Mouse (Mus musculus) cortical plate, adult 2 months (tissue): ENCODE results near the gene Grsf1. TPM values are rescaled to one million over a fixed set of nuclear protein-coding genes. Genes with fewer than 3 reads are reported as not detected.
A peak's percentile ranks its signal among the peaks of the same experiment; 100 is the strongest.

Source experiments
- H3K27ac ChIP-seq: fragments of 200-500 bp; 2 replicates; pipeline ENCODE4 v1.5.1; 2012; ENCODE audit warnings: low read length, control low read depth, inconsistent platforms; ENCODE audit not compliant: insufficient read depth
- H3K4me1 ChIP-seq: fragments of 200-500 bp; 2 replicates; pipeline ENCODE4 v1.6.1; 2011; ENCODE audit warnings: low read length; ENCODE audit not compliant: control insufficient read depth, insufficient read depth
- H3K4me3 ChIP-seq: fragments of 200-500 bp; 2 replicates; pipeline ENCODE4 v1.5.1; 2011; ENCODE audit warnings: mild to moderate bottlenecking, low read length, control low read depth; ENCODE audit not compliant: insufficient read depth
- CTCF ChIP-seq: fragments of 200-500 bp; IDR thresholded peaks from 2 replicates; pipeline ENCODE4 v1.5.1; 2011; ENCODE audit warnings: mild to moderate bottlenecking, control low read depth, low read length; ENCODE audit not compliant: insufficient read depth; ENCODE audit errors: extremely low read depth
- POLR2A ChIP-seq: fragments of 200-500 bp; IDR thresholded peaks from 2 replicates; pipeline ENCODE4 v1.6.1; 2011; ENCODE audit warnings: mild to moderate bottlenecking, low read length, control low read depth; ENCODE audit not compliant: insufficient read depth; ENCODE audit errors: extremely low read depth
- polyA plus RNA-seq: library from polyadenylated mRNA; depleted of rRNA; stranded (reverse); fragments of >200 nt; gene quantifications from 2 replicates; pipeline ENCODE4 v1.2.3, GENCODE M21; 2012

Gene Grsf1
- polyA plus RNA-seq, 1 experiment, result 80.1 TPM

- TF ChIP-seq POLR2A (no peak), CTCF (no peak)
- Histone ChIP-seq H3K4me3 (no peak overlapping the region), H3K4me1 (peaks cover 1% of the 10 kb centered on the region), H3K27ac (no peak overlapping the region; the same call in 1 of the 2 replicates)
Observed at GRCm38 (mm10) chr5:88711128-88711527, 35.2 kb upstream of the Grsf1 start.

DNA sequence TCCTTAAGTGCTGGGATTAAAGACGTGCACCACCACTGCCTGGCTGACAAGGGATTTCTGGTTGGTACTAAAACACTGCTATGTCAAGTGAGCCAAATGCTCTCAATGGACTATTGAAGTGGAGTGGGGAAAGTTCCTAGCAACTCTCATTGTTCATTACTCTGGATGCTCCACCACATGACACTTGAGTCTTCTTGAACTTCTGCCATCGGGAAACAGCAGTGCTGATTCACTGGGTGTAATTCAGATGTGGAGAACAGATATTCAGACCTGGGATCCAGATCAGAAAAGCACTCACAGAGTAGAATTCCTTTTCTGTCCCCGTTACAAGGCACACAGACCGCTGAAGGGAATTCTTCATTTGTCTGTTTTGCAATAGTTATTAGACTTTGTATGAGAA, 27.6 kb upstream of the Grsf1 start:
- Histone ChIP-seq H3K27ac (no peak overlapping the region), H3K4me3 (no peak overlapping the region), H3K4me1 (no peaks in the 10 kb centered on the region)
- TF ChIP-seq POLR2A (no peak), CTCF (no peak)

- Histone ChIP-seq H3K27ac (no peak overlapping the region), H3K4me1 (no peaks in the 10 kb centered on the region), H3K4me3 (no peak overlapping the region)
- TF ChIP-seq CTCF (no peak), POLR2A (no peak)
Observed at GRCm38 (mm10) chr5:88702041-88702440, 26.1 kb upstream of the Grsf1 start.

- Histone ChIP-seq H3K27ac (no peak overlapping the region), H3K4me1 (no peaks in the 10 kb centered on the region), H3K4me3 (no peak overlapping the region)
- TF ChIP-seq POLR2A (no peak), CTCF (no peak)
Observed at GRCm38 (mm10) chr5:88699251-88699913, 23.4 kb upstream of the Grsf1 start.

DNA sequence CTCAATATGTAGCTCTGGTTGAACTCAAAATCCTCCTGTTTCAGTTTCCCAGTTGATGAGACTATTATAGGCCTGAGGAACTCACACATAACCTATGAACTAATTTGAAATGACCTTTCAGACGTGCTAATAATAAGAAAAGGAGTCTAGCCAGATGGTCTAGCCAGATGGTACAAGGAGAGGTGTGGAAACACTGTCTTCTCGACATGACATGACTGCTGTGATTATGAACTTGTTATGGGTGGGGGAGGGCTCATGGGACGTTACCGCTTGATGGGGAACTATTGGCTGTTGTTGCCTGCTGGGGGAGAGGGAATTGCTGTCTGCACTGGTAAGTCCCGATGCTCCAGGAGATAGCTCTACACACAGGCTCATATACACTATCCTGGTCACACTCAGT, 21.3 kb upstream of the Grsf1 start:
- Histone ChIP-seq H3K4me1 (no peaks in the 10 kb centered on the region), H3K4me3 (no peak overlapping the region), H3K27ac (no peak overlapping the region)
- no peak for TF ChIP-seq POLR2A
- no peak for TF ChIP-seq CTCF

GRCm38 (mm10) chr5:88693057-88693456, 17.1 kb upstream of the Grsf1 start:
- TF ChIP-seq POLR2A, result no peak
- TF ChIP-seq CTCF, result no peak
- Histone ChIP-seq H3K4me1 (no peaks in the 10 kb centered on the region), H3K4me3 (no peak overlapping the region), H3K27ac (no peak overlapping the region)

DNA sequence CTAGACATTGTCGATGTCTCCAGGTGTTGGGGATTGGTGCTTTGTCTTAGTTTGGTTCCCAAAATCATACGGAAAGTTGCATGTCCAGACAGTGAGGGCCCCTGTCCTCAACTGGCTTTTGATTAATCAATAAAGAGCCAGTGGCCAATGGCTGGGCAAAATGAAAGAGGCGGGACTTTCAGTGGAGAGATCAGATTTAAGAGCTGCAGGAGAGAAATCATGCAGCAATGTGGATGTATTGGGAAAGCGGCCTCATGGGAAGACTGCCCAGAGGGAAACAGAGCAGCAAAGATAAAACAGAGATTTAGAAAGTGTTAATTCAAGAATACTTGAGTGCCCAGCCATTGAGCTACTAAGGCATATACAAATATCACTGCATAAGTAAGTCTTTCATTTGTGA, 16.6 kb upstream of the Grsf1 start:
- Histone ChIP-seq H3K4me1 (no peaks in the 10 kb centered on the region), H3K27ac (no peak overlapping the region), H3K4me3 (no peak overlapping the region)
- TF ChIP-seq POLR2A (no peak), CTCF (no peak)

GRCm38 (mm10) chr5:88691506-88692095, 15.6 kb upstream of the Grsf1 start:
- TF ChIP-seq CTCF (no peak), POLR2A (no peak)
- Histone ChIP-seq H3K27ac (no peak overlapping the region), H3K4me3 (no peak overlapping the region), H3K4me1 (no peaks in the 10 kb centered on the region)

- Histone ChIP-seq H3K4me3 (no peak overlapping the region), H3K4me1 (no peaks in the 10 kb centered on the region), H3K27ac (no peak overlapping the region)
- TF ChIP-seq CTCF, result no peak
- no peak for TF ChIP-seq POLR2A
Observed at GRCm38 (mm10) chr5:88690681-88691505, 14.9 kb upstream of the Grsf1 start.

- Histone ChIP-seq H3K4me1 (no peaks in the 10 kb centered on the region), H3K4me3 (no peak overlapping the region), H3K27ac (no peak overlapping the region)
- TF ChIP-seq CTCF (peak; percentile 30; the same call in 1 of the 2 replicates), POLR2A (no peak)
Observed at GRCm38 (mm10) chr5:88689279-88689938, 13.4 kb upstream of the Grsf1 start.
